Mouse (Mus musculus): ENCODE results near the gene Akr1b3. TPM values are rescaled to one million over a fixed set of nuclear protein-coding genes. Genes with fewer than 3 reads are reported as not detected.

The Akr1b3 gene
- polyA plus RNA-seq, 1 experiment from 2014 or later: 91.3 TPM

DNA sequence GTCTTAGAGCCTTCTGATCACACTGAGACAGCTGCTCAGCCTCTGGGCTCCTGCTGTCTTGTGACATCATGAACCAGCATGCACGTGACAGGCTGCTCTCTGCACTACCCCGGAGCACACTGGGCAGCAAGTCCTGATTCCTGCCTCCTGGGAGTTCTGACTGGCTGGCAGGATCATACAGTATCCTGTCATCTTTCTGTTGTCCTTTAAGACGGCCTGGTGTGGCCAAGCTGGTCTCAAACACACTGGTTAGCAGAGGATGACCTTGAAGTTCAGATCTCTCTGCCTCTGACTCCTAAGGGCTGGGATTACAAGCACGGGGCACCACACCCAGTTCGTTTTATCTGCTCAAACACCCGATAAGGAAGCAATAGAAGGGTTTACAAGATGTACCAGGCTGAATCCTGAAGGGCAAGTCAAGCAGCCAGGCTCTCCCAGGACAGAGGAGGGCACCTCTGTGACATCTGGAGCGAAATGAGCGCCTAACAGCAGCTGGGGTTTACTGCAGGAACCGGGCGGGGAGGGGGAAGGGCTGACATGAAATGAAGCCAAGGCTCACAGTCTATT is 12.5 kb downstream of the Akr1b3 start:
- peaks cover 3% of the 10 kb centered on the region; the same call in 1 of the 2 replicates for H3K36me3 ChIP-seq (ENCODE audit: control insufficient read depth, insufficient read depth)
- no peaks in the 10 kb centered on the region for H3K4me1 ChIP-seq (replicated peaks; ENCODE audit: control insufficient read depth, insufficient read depth, low read length)
- no peak overlapping the region for H3K9ac ChIP-seq (replicated peaks; ENCODE audit: low read depth, low read length)
- H3K4me2 ChIP-seq (ENCODE audit: low read length): no peak overlapping the region
- H3K9me3 ChIP-seq (ENCODE audit: control insufficient read depth, low read length): no peaks in the 10 kb centered on the region
- WGBS: 86% methylated on average over 10 of the region's 10 CpGs
- ATAC-seq: no peak
- no peaks in the 10 kb centered on the region for H3K27me3 ChIP-seq (replicated peaks; ENCODE audit: control insufficient read depth, insufficient read depth, low read length)
- H3K27ac ChIP-seq (ENCODE audit: low read length): no peak overlapping the region
- H3K4me3 ChIP-seq (replicated peaks; ENCODE audit: low read length): no peak overlapping the region

DNA sequence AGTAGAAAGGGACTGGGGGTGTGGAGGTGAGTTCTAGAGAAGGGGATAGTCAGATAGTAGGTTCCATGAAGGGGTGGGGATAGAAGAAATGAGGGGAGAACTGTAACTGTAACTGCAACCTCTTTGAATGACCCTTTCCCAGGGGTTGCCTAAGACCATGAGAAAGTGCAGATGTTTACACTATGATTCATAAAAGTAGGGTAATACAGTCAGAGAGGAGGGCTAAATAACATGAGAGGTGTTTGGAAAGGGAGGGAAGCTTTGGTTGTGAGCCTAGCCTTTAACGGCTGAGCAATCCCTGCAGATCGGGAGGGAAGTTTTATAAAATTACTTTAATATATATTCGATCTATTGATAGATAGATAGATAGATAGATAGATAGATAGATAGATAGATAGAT is 20.2 kb downstream of the Akr1b3 start:
- H3K4me3 ChIP-seq (replicated peaks; ENCODE audit: low read length): no peak overlapping the region
- no peak overlapping the region for H3K27ac ChIP-seq (ENCODE audit: low read length)
- H3K9ac ChIP-seq (replicated peaks; ENCODE audit: low read depth, low read length): no peak overlapping the region
- no peak for ATAC-seq
- H3K4me1 ChIP-seq (replicated peaks; ENCODE audit: control insufficient read depth, insufficient read depth, low read length): 0 out of 2 replicates have a peak, but pooled peaks cover 3% of the 10 kb centered on the region
- H3K4me2 ChIP-seq (ENCODE audit: low read length): no peak overlapping the region
- H3K9me3 ChIP-seq (ENCODE audit: control insufficient read depth, low read length): no peaks in the 10 kb centered on the region
- H3K27me3 ChIP-seq (replicated peaks; ENCODE audit: control insufficient read depth, insufficient read depth, low read length): no peaks in the 10 kb centered on the region
- WGBS: 93% methylated on average over 3 of the region's 3 CpGs
- no peaks in the 10 kb centered on the region for H3K36me3 ChIP-seq (ENCODE audit: control insufficient read depth, insufficient read depth)

DNA sequence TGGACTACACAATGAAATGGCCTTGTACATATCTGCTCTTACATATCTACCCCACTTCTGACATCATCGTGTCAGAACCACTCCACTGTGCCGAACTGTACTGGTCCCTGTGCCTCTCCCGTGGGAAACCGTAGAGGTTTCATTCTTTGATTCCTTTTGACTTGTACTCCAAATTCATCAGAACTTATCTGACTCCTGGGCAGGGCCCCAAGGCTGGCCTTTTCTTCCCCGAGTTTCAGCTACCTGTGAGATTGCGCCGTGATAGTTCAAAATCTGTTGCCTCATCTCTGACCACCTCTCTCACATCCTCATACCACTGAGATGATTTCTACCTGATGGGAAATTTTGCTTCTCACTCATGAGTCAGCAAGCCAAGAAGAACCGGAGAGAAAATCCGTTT is 21.8 kb downstream of the Akr1b3 start:
- WGBS: 96% methylated on average over 9 of the region's 9 CpGs
- no peak overlapping the region for H3K4me2 ChIP-seq (ENCODE audit: low read length)

DNA sequence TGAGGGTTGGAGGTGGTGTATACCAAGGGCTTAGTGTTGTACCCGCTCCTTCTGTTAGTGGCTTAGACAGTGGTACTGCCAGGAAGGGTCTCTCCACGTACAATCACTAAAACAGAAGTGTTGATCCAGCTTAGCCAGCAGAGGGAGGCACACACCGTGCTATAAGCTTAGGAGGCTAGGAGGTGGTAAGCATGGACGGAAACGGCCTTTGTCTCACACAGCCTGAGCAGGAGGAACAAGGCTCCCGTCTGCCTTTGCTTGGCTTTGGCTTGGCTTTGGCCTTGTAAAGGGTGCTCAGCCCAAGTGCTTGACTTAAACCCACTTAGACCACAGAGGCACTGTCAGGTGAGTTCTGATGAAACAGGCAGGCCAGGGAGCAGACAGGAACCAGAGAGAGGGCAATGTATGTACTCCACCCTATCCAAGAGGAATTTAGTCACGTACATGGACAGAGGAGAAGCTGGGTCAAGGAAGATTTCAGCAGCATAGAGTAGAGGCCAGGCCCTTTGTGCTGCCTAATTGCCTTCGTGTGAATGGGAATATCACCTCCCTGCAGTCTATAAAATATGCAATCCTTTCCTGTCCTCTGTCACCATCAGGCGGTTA is 24.3 kb downstream of the Akr1b3 start:
- Histone ChIP-seq H3K9ac (replicated peaks; ENCODE audit: low read depth, low read length) (no peak overlapping the region), H3K36me3 (ENCODE audit: control insufficient read depth, insufficient read depth) (no peaks in the 10 kb centered on the region), H3K4me1 (replicated peaks; ENCODE audit: control insufficient read depth, insufficient read depth, low read length) (0 out of 2 replicates have a peak, but pooled peaks cover 3% of the 10 kb centered on the region), H3K4me3 (replicated peaks; ENCODE audit: low read length) (no peak overlapping the region), H3K27me3 (replicated peaks; ENCODE audit: control insufficient read depth, insufficient read depth, low read length) (no peaks in the 10 kb centered on the region), H3K27ac (ENCODE audit: low read length) (no peak overlapping the region), H3K4me2 (ENCODE audit: low read length) (no peak overlapping the region), H3K9me3 (ENCODE audit: control insufficient read depth, low read length) (no peaks in the 10 kb centered on the region)
- ATAC-seq: peak; percentile 97
- WGBS: 29% methylated on average over 9 of the region's 9 CpGs

More for the DNA sequence above, 21.8 kb downstream of the Akr1b3 start:
- Histone ChIP-seq H3K9me3 (ENCODE audit: control insufficient read depth, low read length) (no peaks in the 10 kb centered on the region), H3K4me1 (replicated peaks; ENCODE audit: control insufficient read depth, insufficient read depth, low read length) (0 out of 2 replicates have a peak, but pooled peaks cover 3% of the 10 kb centered on the region), H3K4me3 (replicated peaks; ENCODE audit: low read length) (no peak overlapping the region), H3K36me3 (ENCODE audit: control insufficient read depth, insufficient read depth) (no peaks in the 10 kb centered on the region), H3K27ac (ENCODE audit: low read length) (no peak overlapping the region), H3K9ac (replicated peaks; ENCODE audit: low read depth, low read length) (no peak overlapping the region), H3K27me3 (replicated peaks; ENCODE audit: control insufficient read depth, insufficient read depth, low read length) (no peaks in the 10 kb centered on the region)
- ATAC-seq: no peak

DNA sequence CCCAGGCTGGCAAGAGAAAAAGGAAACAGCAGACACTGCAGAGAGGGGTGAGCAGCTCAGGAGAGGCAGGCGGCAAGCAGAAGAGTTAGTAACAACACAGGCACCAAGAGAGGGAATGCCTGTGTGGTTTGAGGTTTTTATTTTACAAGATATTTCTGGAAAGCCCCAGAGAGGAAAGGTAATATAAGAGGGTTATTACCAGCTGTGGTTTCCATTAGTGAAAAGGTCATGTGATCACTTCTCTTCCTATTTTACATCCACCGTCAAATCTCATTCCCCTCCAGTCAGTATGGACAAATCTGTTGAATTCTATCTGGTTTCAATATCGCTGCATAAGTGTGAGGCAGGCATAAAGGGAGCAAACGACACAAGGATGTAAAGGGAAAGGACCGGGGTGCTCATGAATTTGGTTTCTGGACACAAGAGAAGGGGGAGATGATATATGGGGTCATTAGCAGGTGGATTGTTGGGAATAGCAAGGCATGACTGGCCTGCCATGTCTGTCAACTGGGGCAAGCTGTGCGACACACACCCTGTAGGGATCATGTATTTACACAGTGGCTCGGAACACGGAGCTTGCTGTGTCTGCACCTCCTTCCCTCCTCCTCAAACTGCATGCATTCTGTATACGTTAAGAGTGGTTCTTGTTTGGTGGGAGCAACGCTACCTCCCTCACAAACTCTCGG is 24.9 kb downstream of the Akr1b3 start:
- ATAC-seq: no peak; the same call in 1 of the 2 replicates
- Histone ChIP-seq H3K4me1 (replicated peaks; ENCODE audit: control insufficient read depth, insufficient read depth, low read length) (0 out of 2 replicates have a peak, but pooled peaks cover 3% of the 10 kb centered on the region), H3K27me3 (replicated peaks; ENCODE audit: control insufficient read depth, insufficient read depth, low read length) (no peaks in the 10 kb centered on the region), H3K9ac (replicated peaks; ENCODE audit: low read depth, low read length) (no peak overlapping the region), H3K9me3 (ENCODE audit: control insufficient read depth, low read length) (no peaks in the 10 kb centered on the region), H3K4me3 (replicated peaks; ENCODE audit: low read length) (no peak overlapping the region), H3K36me3 (ENCODE audit: control insufficient read depth, insufficient read depth) (no peaks in the 10 kb centered on the region), H3K4me2 (ENCODE audit: low read length) (no peak overlapping the region), H3K27ac (ENCODE audit: low read length) (no peak overlapping the region)
- WGBS: 71% methylated on average over 11 of the region's 11 CpGs

DNA sequence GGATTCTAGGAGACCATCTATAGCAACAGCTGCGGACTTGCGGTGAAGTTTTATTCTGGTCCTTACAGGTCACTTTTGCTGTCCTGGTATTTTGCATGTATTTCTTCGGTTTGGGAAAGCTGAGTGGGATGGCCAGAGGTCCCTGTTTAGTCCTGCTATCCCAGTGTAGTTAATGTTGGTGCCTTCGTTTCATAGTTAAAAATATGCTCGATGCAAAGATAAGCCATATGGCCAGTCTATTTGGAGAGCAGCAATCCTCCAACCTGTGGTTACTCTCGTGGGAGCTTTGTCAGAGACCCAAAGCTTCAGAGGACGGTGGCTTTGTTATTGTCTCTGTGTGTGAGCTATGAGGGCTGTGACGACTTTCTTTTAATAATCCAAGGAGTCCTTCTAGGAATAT is 26.6 kb downstream of the Akr1b3 start:
- WGBS: 82% methylated on average over 8 of the region's 8 CpGs
- H3K4me1 ChIP-seq (replicated peaks; ENCODE audit: control insufficient read depth, insufficient read depth, low read length): 0 out of 2 replicates have a peak, but pooled peaks cover 3% of the 10 kb centered on the region
- H3K9me3 ChIP-seq (ENCODE audit: control insufficient read depth, low read length): no peaks in the 10 kb centered on the region
- H3K36me3 ChIP-seq (ENCODE audit: control insufficient read depth, insufficient read depth): no peaks in the 10 kb centered on the region
- ATAC-seq: no peak
- no peak overlapping the region for H3K4me3 ChIP-seq (replicated peaks; ENCODE audit: low read length)
- no peak overlapping the region for H3K9ac ChIP-seq (replicated peaks; ENCODE audit: low read depth, low read length)
- H3K4me2 ChIP-seq (ENCODE audit: low read length): no peak overlapping the region
- no peaks in the 10 kb centered on the region for H3K27me3 ChIP-seq (replicated peaks; ENCODE audit: control insufficient read depth, insufficient read depth, low read length)
- H3K27ac ChIP-seq (ENCODE audit: low read length): no peak overlapping the region

DNA sequence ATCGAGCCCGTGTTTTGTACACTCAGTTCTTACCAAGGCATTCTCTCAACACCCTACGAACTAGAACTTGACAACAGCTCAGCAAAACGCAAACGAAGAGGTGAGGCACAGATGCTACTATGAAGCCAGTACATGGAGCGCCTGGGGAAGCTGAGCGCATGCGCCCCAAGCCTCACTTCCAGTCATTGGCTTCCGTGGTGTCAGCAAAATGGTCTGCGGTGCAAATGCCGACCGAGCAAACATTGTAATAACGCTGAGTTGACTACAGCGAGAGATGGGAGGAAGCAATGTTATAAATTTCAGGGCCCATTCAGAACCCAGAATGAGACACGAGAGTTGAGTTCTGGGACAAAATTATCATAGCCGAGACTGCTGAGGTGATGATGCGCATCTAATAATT is 27.2 kb downstream of the Akr1b3 start:
- H3K4me3 ChIP-seq (replicated peaks; ENCODE audit: low read length): no peak overlapping the region
- H3K36me3 ChIP-seq (ENCODE audit: control insufficient read depth, insufficient read depth): no peaks in the 10 kb centered on the region
- no peak overlapping the region for H3K27ac ChIP-seq (ENCODE audit: low read length)
- no peak overlapping the region for H3K4me2 ChIP-seq (ENCODE audit: low read length)
- no peak for ATAC-seq
- no peak overlapping the region for H3K9ac ChIP-seq (replicated peaks; ENCODE audit: low read depth, low read length)
- 0 out of 2 replicates have a peak, but pooled peaks cover 3% of the 10 kb centered on the region for H3K4me1 ChIP-seq (replicated peaks; ENCODE audit: control insufficient read depth, insufficient read depth, low read length)
- H3K9me3 ChIP-seq (ENCODE audit: control insufficient read depth, low read length): no peaks in the 10 kb centered on the region
- WGBS: 91% methylated on average over 17 of the region's 17 CpGs
- no peaks in the 10 kb centered on the region for H3K27me3 ChIP-seq (replicated peaks; ENCODE audit: control insufficient read depth, insufficient read depth, low read length)

DNA sequence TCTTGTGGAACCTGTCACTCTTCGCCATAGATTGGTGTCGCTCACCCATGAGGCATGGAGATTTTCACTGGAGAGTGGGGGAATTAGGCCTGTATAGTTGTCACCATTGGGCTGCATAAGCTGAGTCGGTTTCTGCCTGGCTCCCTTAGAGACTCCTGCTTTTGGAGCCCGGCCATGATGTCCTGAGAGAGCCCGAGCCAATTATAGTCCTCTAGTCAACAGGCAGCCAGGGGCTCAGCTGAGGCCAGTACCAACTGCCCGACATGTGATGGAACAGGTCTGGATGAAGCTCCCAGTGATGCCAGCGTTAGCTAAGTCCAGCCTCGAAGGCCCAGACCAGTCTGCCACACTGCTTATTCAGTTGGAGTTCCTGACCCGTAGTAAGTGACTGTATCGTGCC is 29.2 kb downstream of the Akr1b3 start:
- WGBS: 79% methylated on average over 10 of the region's 10 CpGs
- Histone ChIP-seq H3K36me3 (ENCODE audit: control insufficient read depth, insufficient read depth) (no peaks in the 10 kb centered on the region), H3K9ac (replicated peaks; ENCODE audit: low read depth, low read length) (no peak overlapping the region), H3K4me2 (ENCODE audit: low read length) (no peak overlapping the region), H3K27me3 (replicated peaks; ENCODE audit: control insufficient read depth, insufficient read depth, low read length) (no peaks in the 10 kb centered on the region), H3K4me1 (replicated peaks; ENCODE audit: control insufficient read depth, insufficient read depth, low read length) (0 out of 2 replicates have a peak, but pooled peaks cover 2% of the 10 kb centered on the region), H3K27ac (ENCODE audit: low read length) (no peak overlapping the region), H3K4me3 (replicated peaks; ENCODE audit: low read length) (no peak overlapping the region), H3K9me3 (ENCODE audit: control insufficient read depth, low read length) (no peaks in the 10 kb centered on the region)
- ATAC-seq: no peak

DNA sequence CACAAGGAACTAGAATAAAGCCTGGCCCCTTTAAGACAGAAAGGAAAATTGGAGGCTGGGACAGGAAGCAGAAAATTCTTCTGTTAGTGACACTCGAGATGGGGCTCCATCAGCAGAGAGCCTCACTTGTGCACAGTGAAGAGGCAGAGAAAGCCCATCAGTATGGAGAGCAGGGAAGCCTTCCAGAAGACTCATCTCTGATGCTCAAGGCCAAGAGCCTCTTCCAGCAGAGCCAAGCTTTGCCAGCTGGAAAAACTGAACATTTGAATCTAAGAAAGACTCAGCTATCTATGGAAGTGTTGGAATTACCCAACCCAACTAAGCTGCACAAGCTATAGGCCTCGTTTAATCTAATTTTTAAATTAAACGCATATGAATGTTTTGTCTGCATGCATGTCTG is 30.4 kb downstream of the Akr1b3 start:
- peak; percentile 45; the same call in 1 of the 2 replicates for ATAC-seq

More for the DNA sequence above, 30.4 kb downstream of the Akr1b3 start:
- Histone ChIP-seq H3K4me1 (replicated peaks; ENCODE audit: control insufficient read depth, insufficient read depth, low read length) (no peaks in the 10 kb centered on the region), H3K4me2 (ENCODE audit: low read length) (no peak overlapping the region), H3K27me3 (replicated peaks; ENCODE audit: control insufficient read depth, insufficient read depth, low read length) (no peaks in the 10 kb centered on the region), H3K4me3 (replicated peaks; ENCODE audit: low read length) (no peak overlapping the region), H3K27ac (ENCODE audit: low read length) (no peak overlapping the region), H3K36me3 (ENCODE audit: control insufficient read depth, insufficient read depth) (no peaks in the 10 kb centered on the region), H3K9me3 (ENCODE audit: control insufficient read depth, low read length) (no peaks in the 10 kb centered on the region), H3K9ac (replicated peaks; ENCODE audit: low read depth, low read length) (no peak overlapping the region)
- 80% methylated on average over 3 of the region's 3 CpGs for WGBS

All from forebrain, embryonic 16.5 days (tissue).